Mouse (Mus musculus): ENCODE measurements around the gene Rwdd4a. TPM values are rescaled to one million over a fixed set of nuclear protein-coding genes. Genes with fewer than 3 reads are reported as not detected.

Gene Rwdd4a
- polyA plus RNA-seq, 1 experiment from 2014 or later, result 45.4 TPM

DNA sequence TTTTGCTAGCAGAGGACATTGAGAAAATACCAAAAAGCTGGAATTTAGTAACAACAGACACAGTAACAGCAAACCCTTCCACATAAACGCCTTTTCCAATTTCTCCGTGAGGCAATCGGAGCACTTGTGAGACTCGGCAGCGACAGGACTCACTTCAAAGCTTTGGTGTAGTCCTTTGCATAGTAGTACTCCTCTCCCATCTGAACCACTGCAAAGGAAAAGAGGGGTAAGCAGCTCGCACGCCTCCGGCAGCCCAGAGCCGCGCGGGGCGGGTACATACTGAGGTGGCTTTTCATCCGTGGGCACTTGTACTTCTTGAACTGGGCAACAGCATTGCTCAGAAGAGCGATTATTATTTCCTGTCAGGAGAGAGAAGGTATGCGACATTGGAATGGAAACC is 19.9 kb upstream of the Rwdd4a start:
- Histone ChIP-seq H3K36me3 (ENCODE audit: control insufficient read depth, insufficient read depth, low read length) (peaks cover 72% of the 10 kb centered on the region), H3K4me2 (replicated peaks; ENCODE audit: low read depth, low read length) (no peak overlapping the region), H3K9me3 (ENCODE audit: control insufficient read depth, low read length) (no peaks in the 10 kb centered on the region), H3K27me3 (ENCODE audit: control insufficient read depth, insufficient read depth, low read length) (no peaks in the 10 kb centered on the region), H3K9ac (ENCODE audit: low read depth, low read length) (no peak overlapping the region), H3K27ac (ENCODE audit: low read depth, low read length) (no peak overlapping the region), H3K4me3 (ENCODE audit: low read length) (no peak overlapping the region), H3K4me1 (ENCODE audit: control insufficient read depth, insufficient read depth, low read length) (no peaks in the 10 kb centered on the region)
- ATAC-seq (ENCODE audit: low FRiP score, low TSS enrichment), result no peak
- 97% methylated on average over 15 of the region's 15 CpGs for WGBS

- Histone ChIP-seq H3K36me3 (ENCODE audit: control insufficient read depth, insufficient read depth, low read length) (peaks cover 51% of the 10 kb centered on the region), H3K4me3 (ENCODE audit: low read length) (no peak overlapping the region), H3K4me2 (replicated peaks; ENCODE audit: low read depth, low read length) (no peak overlapping the region), H3K27me3 (ENCODE audit: control insufficient read depth, insufficient read depth, low read length) (no peaks in the 10 kb centered on the region), H3K4me1 (ENCODE audit: control insufficient read depth, insufficient read depth, low read length) (peaks cover 6% of the 10 kb centered on the region; the same call in 1 of the 2 replicates), H3K9me3 (ENCODE audit: control insufficient read depth, low read length) (no peaks in the 10 kb centered on the region), H3K27ac (ENCODE audit: low read depth, low read length) (no peak overlapping the region), H3K9ac (ENCODE audit: low read depth, low read length) (no peak overlapping the region)
- ATAC-seq (ENCODE audit: low FRiP score, low TSS enrichment), result no peak
- 90% methylated on average over 1 of the region's 1 CpGs for WGBS
These were observed 5.4 kb upstream of the Rwdd4a start for GRCm38 (mm10) chr8:47528094-47528493.

GRCm38 (mm10) chr8:47538323-47538722 is 4.9 kb downstream of the Rwdd4a start:
- no peak overlapping the region for H3K4me3 ChIP-seq (ENCODE audit: low read length)
- no peaks in the 10 kb centered on the region for H3K27me3 ChIP-seq (ENCODE audit: control insufficient read depth, insufficient read depth, low read length)
- no peak overlapping the region for H3K9ac ChIP-seq (ENCODE audit: low read depth, low read length)
- no peak overlapping the region for H3K4me2 ChIP-seq (replicated peaks; ENCODE audit: low read depth, low read length)
- H3K36me3 ChIP-seq (ENCODE audit: control insufficient read depth, insufficient read depth, low read length), result peaks cover 35% of the 10 kb centered on the region
- no peaks in the 10 kb centered on the region for H3K9me3 ChIP-seq (ENCODE audit: control insufficient read depth, low read length)
- ATAC-seq (ENCODE audit: low FRiP score, low TSS enrichment), result no peak
- no peak overlapping the region for H3K27ac ChIP-seq (ENCODE audit: low read depth, low read length)
- WGBS, result 75% methylated on average over 4 of the region's 4 CpGs
- peaks cover 5% of the 10 kb centered on the region; the same call in 1 of the 2 replicates for H3K4me1 ChIP-seq (ENCODE audit: control insufficient read depth, insufficient read depth, low read length)

DNA sequence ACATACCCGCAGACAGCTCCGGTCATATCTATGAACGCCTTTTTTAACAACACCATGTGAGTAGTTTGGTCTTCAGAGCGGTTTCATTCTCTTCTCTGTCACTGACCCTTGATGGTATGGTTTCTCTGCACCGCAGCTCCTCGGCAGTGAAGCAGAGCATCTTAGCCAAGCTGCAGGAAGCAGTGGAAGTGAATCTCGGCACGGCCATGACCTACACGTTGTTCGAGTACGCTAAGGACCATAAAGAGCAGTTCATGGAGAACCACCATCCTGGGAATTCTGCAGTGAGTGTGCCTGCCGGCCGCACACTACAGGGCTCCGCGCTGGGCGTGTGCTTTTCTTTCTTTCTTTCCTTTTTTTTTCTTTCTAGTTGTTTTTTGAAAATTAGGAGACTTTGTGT is 9.3 kb downstream of the Rwdd4a start:
- H3K4me2 ChIP-seq (replicated peaks; ENCODE audit: low read depth, low read length), result no peak overlapping the region
- peaks cover 64% of the 10 kb centered on the region for H3K36me3 ChIP-seq (ENCODE audit: control insufficient read depth, insufficient read depth, low read length)
- no peaks in the 10 kb centered on the region for H3K9me3 ChIP-seq (ENCODE audit: control insufficient read depth, low read length)
- H3K4me3 ChIP-seq (ENCODE audit: low read length), result no peak overlapping the region
- no peaks in the 10 kb centered on the region for H3K4me1 ChIP-seq (ENCODE audit: control insufficient read depth, insufficient read depth, low read length)
- no peak overlapping the region for H3K27ac ChIP-seq (ENCODE audit: low read depth, low read length)
- 95% methylated on average over 16 of the region's 16 CpGs for WGBS
- no peak for ATAC-seq (ENCODE audit: low FRiP score, low TSS enrichment)
- no peaks in the 10 kb centered on the region for H3K27me3 ChIP-seq (ENCODE audit: control insufficient read depth, insufficient read depth, low read length)
- H3K9ac ChIP-seq (ENCODE audit: low read depth, low read length), result no peak overlapping the region

DNA sequence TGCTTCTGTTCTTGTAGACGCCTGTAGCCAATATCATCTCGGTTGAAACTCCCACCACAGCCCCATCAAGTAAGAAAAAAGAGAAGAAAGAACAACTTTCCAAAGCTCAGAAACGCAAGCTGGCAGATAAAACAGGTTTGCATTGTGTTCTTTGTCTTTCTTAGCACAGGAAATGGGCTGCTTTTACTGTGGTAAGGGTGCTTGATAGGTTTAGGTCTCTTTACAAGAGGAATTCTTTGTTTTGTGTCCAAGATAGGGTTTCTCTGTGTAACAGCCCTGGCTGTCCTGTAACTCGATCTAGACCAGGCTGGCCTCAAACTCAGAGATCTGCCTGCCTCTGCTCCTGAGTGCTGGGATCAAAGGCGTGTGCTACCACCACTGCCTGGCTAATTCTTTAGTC is 10.6 kb downstream of the Rwdd4a start:
- Histone ChIP-seq H3K27ac (ENCODE audit: low read depth, low read length) (no peak overlapping the region), H3K36me3 (ENCODE audit: control insufficient read depth, insufficient read depth, low read length) (peaks cover 67% of the 10 kb centered on the region), H3K4me3 (ENCODE audit: low read length) (no peak overlapping the region), H3K9ac (ENCODE audit: low read depth, low read length) (no peak overlapping the region), H3K27me3 (ENCODE audit: control insufficient read depth, insufficient read depth, low read length) (no peaks in the 10 kb centered on the region), H3K4me1 (ENCODE audit: control insufficient read depth, insufficient read depth, low read length) (no peaks in the 10 kb centered on the region), H3K9me3 (ENCODE audit: control insufficient read depth, low read length) (no peaks in the 10 kb centered on the region), H3K4me2 (replicated peaks; ENCODE audit: low read depth, low read length) (no peak overlapping the region)
- WGBS, result 93% methylated on average over 5 of the region's 5 CpGs
- no peak for ATAC-seq (ENCODE audit: low FRiP score, low TSS enrichment)

- no peaks in the 10 kb centered on the region for H3K4me1 ChIP-seq (ENCODE audit: control insufficient read depth, insufficient read depth, low read length)
- H3K9ac ChIP-seq (ENCODE audit: low read depth, low read length), result no peak overlapping the region
- H3K27ac ChIP-seq (ENCODE audit: low read depth, low read length), result no peak overlapping the region
- H3K4me2 ChIP-seq (replicated peaks; ENCODE audit: low read depth, low read length), result no peak overlapping the region
- 96% methylated on average over 10 of the region's 10 CpGs for WGBS
- no peak overlapping the region for H3K4me3 ChIP-seq (ENCODE audit: low read length)
- no peaks in the 10 kb centered on the region for H3K9me3 ChIP-seq (ENCODE audit: control insufficient read depth, low read length)
- peaks cover 72% of the 10 kb centered on the region for H3K36me3 ChIP-seq (ENCODE audit: control insufficient read depth, insufficient read depth, low read length)
- H3K27me3 ChIP-seq (ENCODE audit: control insufficient read depth, insufficient read depth, low read length), result no peaks in the 10 kb centered on the region
- no peak for ATAC-seq (ENCODE audit: low FRiP score, low TSS enrichment)
These were observed 13.6 kb downstream of the Rwdd4a start for GRCm38 (mm10) chr8:47547102-47547501.

DNA sequence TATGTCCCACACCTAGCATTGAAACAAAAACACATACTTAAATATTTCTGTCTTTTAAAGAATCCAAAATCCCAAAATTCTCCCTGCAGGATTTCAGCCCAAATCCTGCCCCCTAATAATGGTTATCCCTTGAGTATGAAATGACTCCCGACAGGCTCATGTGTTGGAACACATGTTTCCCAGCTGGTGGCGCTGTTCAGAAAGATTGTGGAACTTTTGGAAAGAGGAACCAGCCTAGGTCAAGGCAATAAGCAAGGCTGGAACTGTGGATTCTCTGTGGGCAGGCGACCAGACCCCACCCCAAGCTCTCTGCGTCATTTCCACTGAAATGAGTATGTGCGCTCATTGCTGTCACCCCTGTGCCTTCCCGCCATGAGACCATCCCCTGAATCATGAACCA is 20.1 kb downstream of the Rwdd4a start:
- Histone ChIP-seq H3K36me3 (ENCODE audit: control insufficient read depth, insufficient read depth, low read length) (peaks cover 30% of the 10 kb centered on the region), H3K27me3 (ENCODE audit: control insufficient read depth, insufficient read depth, low read length) (no peaks in the 10 kb centered on the region), H3K27ac (ENCODE audit: low read depth, low read length) (no peak overlapping the region), H3K4me1 (ENCODE audit: control insufficient read depth, insufficient read depth, low read length) (no peaks in the 10 kb centered on the region), H3K9me3 (ENCODE audit: control insufficient read depth, low read length) (no peaks in the 10 kb centered on the region), H3K9ac (ENCODE audit: low read depth, low read length) (no peak overlapping the region), H3K4me3 (ENCODE audit: low read length) (no peak overlapping the region), H3K4me2 (replicated peaks; ENCODE audit: low read depth, low read length) (no peak overlapping the region)
- no peak for ATAC-seq (ENCODE audit: low FRiP score, low TSS enrichment)
- WGBS, result 87% methylated on average over 6 of the region's 6 CpGs

- Histone ChIP-seq H3K4me1 (ENCODE audit: control insufficient read depth, insufficient read depth, low read length) (no peaks in the 10 kb centered on the region), H3K27ac (ENCODE audit: low read depth, low read length) (no peak overlapping the region), H3K27me3 (ENCODE audit: control insufficient read depth, insufficient read depth, low read length) (no peaks in the 10 kb centered on the region), H3K4me3 (ENCODE audit: low read length) (no peak overlapping the region), H3K4me2 (replicated peaks; ENCODE audit: low read depth, low read length) (no peak overlapping the region), H3K36me3 (ENCODE audit: control insufficient read depth, insufficient read depth, low read length) (peaks cover 6% of the 10 kb centered on the region; the same call in 1 of the 2 replicates), H3K9ac (ENCODE audit: low read depth, low read length) (no peak overlapping the region), H3K9me3 (ENCODE audit: control insufficient read depth, low read length) (no peaks in the 10 kb centered on the region)
- 81% methylated on average over 7 of the region's 7 CpGs for WGBS
- no peak for ATAC-seq (ENCODE audit: low FRiP score, low TSS enrichment)
These were observed 23.0 kb downstream of the Rwdd4a start for GRCm38 (mm10) chr8:47556446-47556845.

- WGBS, result 31% methylated on average over 7 of the region's 7 CpGs
- Histone ChIP-seq H3K4me2 (replicated peaks; ENCODE audit: low read depth, low read length) (no peak overlapping the region), H3K9me3 (ENCODE audit: control insufficient read depth, low read length) (no peaks in the 10 kb centered on the region), H3K4me1 (ENCODE audit: control insufficient read depth, insufficient read depth, low read length) (no peaks in the 10 kb centered on the region), H3K9ac (ENCODE audit: low read depth, low read length) (no peak overlapping the region), H3K36me3 (ENCODE audit: control insufficient read depth, insufficient read depth, low read length) (peaks cover under 1% of the 10 kb centered on the region; the same call in 1 of the 2 replicates), H3K27ac (ENCODE audit: low read depth, low read length) (no peak overlapping the region), H3K27me3 (ENCODE audit: control insufficient read depth, insufficient read depth, low read length) (no peaks in the 10 kb centered on the region), H3K4me3 (ENCODE audit: low read length) (no peak overlapping the region)
- no peak for ATAC-seq (ENCODE audit: low FRiP score, low TSS enrichment)
These were observed 24.8 kb downstream of the Rwdd4a start for GRCm38 (mm10) chr8:47558274-47558673.

Data from kidney, embryonic 14.5 days (tissue).